Mouse (Mus musculus) c-Kit-negative CD71-positive TER-119-positive erythroid progenitor cells, embryonic 14.5 days (primary cell): ENCODE data around the gene Rab34.
"Not testable (repeated sequence)": the region's sequence is repeated elsewhere in the genome, so short reads cannot be mapped to it uniquely, and the experiment has no call there.

Experiments used
- DNase-seq: peaks from one replicate; pipeline ENCODE4 v3.0.0-alpha.2; 2013; ENCODE audit warnings: low read depth, low spot score

The Rab34 gene

DNA sequence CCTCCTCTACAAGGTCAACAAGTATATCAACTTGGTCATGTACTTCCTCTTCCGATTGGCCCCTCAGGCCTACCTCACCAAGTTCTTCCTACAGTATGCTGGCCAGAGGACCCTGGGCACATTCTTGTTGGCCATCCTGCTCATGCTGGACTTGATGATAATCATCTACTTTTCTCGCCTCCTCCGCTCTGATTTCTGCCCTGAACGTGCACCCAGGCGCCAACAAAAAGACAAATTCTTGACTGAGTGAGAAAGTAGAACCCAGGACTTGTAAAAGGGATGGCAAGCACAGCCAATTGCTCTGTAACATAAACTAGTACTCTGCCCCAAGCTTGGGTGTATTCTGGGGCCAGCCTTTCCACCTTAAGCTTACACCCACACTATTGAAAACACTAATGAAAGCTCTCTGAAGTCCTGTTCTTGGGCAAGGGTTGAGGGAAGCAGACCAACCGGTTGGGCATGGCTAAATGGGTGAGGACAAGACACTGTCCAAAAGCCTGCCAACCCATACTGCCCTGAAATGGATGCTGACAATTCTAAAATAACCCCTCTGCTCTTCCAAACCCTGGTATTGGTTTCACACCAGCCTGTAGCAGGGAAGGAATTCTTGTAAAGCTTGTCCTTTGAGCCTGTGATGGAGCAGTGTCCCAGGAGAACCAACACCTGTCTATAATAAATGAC lies 8.0 kb upstream of the Rab34 start:
- DNase-seq, result no peak

DNA sequence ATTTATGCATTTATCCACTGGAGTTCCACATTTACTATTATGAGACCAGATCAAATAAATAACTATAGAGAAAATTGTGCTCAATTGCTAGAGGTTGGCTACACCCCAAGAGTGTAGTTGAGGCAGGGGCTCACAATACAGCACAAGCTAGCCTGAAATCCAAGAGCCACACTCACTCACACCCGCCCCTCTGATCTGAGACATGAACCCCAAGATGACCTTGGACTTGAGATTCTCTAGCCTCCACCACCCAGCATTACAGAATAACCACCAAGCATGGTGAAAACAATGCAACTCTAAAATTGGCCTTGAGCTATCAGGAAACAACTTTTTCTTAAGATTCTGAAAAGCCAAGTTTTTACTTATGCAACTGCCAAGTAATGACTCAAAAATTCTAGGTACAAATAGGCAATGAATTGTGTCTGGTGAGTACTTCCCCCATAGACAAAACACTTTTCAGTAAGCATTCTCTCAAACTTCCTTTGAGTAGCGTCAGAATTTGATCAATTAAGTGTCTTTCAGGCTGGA lies 6.3 kb upstream of the Rab34 start:
- no peak for DNase-seq

DNA sequence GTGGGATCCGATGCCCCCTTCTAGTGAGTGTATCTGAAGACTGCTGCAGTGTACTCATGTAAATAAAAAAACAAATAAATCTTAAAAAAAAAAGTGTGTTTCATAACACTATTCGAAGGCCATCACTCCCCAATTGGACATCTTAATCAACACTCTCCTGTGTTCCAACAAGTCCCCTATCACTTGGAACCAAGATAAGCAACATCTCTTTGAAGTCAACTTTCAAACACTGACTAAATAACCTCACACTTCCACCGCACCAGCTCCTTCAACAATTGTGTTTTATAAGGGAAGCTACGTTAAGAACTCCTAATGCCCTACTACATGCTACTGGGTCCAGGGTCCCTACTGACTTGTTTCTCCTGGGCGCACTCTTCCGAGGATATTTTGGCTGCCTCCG lies 5.8 kb upstream of the Rab34 start:
- no peak for DNase-seq

DNA sequence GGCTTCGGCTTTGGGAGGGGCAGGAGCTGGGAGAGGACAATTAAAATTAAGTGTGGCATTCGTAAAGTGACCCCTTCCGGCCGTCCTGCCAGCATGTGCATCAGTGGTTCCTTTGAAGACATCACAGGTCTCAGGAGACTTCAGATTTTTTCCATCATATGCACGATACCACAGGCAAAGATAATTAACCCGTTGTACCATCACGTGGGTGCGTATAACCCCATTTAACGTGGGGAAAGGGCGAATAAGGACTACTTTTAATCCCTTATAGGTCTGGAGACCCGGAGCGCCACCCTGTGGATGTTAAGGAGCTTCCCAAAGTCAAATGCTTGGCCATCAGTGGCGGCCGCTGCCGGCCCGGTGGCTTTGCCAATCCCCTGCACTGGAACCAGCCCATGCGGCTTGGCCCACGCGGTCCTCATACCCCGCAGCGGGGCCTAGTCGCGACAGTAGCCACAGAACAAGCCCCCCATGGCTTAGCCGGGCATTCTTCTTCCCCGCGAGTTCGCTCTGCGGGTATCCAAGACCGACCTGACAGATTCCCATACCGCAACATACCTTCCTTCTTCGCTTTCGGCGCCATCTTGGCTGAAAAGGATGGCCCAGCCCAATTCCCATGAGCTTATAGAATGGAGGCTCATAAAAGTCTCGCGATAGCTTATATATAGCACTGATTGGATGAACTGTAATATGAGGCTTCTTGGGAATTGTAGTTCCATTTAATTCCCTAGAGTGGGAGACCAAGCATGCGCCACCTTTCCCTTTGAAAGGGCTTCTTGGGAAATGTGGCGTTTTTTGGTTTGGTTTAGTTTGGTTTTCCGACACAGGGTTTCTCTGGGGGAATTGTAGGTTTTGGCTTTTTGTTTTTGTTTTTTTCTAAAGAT lies 5.0 kb upstream of the Rab34 start, which contains the start of gene Rpl23a:
Gene Rpl23a, minus strand, starts transcription at position 624 of the 884 bp plus-strand sequence.
- DNase-seq, result peak; percentile 81

DNA sequence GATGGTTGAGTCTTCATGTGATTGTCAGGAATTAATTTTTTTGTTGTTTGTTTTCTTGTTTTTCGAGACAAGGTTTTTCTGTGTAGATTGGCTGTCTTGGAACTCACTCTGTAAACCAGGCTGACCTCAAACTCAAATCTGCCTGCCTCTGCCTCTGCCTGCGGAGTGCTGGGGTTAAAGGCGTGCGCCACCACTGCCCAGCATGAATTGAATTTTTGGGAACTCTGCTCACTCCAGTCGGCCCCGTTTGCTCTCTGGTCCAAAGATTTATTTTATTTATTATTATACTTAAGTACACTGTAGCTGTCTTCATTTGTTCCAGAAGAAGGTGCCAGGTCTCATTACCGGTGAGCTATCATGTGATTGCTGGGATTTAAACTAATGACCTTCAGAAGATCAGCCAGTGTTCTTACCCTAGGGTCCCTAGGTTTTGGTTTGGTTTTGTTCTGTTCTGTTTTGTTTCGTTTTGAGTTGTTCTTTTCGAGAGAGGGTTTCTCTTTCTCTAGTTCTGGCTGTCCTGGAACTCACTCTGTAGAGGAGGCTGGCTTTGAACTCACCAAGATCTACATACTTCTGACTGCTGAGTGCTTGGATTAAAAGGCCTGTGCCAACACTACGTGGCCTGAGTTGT lies 4.2 kb upstream of the Rab34 start:
- DNase-seq, result no peak

DNA sequence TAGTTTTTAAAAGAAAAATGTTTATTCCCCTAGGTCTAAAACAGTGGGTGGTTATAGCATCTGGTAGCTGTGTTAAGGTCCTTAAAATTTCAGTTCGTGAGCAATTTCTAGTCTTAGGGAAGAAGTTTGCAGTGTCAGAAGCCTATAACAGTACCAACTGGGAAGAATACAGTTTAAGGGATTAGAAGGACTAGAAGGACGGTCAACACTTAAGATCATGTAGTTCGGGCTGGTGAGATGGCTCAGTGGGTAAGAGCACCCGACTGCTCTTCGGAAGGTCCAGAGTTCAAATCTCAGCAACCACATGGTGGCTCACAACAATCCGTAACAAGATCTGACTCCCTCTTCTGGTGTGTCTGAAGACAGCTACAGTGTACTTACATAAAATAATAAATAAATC lies 3.5 kb upstream of the Rab34 start:
- DNase-seq, result not testable (repeated sequence)

DNA sequence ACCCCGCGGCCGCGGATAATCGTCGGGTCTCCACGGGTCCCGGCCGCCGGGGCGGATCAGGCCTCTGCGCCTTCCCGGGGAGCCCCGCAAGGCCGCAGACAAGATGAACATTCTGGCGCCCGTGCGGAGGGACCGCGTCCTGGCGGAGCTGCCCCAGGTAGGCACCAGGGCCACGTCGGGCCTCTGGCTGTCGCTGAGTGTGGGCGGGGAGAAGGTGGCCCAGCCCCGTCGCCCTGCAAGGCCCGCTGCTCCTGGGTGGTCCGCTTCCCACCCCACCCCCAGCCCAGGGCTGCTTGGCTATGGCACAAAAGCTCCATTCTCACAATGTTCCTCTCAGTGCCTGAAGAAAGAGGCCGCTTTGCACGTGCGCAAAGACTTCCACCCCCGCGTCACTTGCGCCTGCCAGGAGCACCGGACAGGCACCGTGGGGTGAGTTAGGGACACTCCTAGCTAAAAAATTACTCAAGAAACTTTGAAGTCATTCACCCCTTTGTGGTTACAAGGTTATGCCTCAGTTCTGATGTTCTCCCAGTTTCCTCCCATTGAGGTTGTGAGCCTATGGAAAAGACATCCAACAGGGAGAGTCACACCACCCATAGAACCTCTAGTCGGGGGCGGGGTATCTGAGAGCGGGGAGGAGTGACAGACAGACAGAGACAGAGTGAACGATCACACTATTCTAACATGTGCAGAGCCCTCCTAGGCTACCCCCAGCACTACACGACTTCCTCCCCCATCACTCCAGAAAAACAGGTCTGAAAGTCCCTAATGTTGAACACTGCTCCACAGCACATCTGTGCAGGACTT lies 1.2 kb downstream of the Rab34 start:
- no peak for DNase-seq

DNA sequence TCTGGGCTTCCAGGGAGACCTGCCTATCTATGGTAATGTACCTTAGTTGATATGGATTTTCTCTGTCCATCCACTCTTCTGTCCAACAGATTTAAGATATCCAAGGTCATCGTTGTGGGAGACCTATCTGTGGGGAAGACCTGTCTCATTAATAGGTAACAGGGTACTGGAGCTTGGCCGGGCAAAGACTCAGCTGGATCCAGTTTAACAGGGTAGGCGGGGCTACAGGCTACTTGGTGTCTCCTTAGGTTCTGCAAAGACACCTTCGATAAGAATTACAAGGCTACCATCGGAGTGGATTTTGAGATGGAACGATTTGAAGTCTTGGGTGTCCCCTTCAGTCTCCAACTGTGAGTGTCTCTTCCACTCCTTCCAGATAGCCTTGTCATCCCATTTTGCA lies 1.8 kb downstream of the Rab34 start:
- DNase-seq, result no peak

DNA sequence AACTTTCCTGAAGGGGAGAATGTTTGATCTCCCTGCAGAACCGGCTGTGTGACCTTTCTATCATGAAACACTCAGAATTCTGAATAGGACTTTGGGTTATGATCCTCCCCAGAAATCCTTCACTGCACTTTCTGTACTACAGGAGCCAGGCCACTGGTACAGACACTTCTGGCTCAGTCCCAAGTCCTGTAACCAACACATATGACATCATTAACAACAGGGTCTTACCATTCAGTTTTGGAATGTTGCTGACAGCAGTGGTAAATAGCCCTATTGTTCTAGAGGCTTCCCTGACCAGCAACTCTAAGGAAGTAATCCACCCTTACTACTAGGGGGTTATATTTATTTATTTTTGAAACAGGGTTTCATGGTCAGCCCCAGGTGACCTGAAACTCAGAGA lies 4.9 kb downstream of the Rab34 start, which contains the start of gene Proca1:
Gene Proca1, plus strand, starts transcription at position 280 of the 400 bp plus-strand sequence.
- no peak for DNase-seq

DNA sequence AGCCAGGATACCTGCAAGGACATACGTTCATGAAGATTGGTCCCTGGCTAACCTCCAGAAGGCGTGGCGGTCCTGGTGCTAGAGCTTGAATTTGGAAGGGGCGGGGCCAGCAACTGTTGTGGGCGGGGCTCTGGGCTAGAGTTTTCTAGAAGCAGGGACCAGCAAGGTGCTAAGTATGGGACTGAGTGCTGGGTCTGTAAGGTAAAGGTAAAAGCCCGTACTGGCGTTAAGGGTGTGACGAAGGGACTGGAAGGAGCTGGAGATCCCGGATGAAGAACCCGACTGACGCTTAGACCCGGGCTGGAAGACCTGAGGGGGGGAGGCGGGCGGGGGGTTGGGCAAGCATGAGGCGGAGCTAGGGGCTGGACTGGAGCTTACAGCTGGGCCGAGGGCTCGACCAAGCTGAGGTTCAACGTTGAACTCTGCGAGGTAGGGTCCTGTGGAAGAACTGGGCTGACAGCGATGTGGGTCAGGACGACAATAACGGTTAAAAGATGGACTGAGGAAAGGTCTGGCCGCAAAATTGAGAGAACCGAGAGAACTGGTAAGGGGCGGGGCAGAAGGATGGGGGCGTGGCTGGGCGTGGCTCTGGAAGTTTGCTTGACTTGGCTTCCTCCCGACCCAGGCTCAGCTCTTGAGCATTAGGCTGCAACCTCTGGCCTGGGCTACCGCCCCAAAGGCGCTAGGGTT lies 6.3 kb downstream of the Rab34 start:
- DNase-seq, result peak; percentile 63

DNA sequence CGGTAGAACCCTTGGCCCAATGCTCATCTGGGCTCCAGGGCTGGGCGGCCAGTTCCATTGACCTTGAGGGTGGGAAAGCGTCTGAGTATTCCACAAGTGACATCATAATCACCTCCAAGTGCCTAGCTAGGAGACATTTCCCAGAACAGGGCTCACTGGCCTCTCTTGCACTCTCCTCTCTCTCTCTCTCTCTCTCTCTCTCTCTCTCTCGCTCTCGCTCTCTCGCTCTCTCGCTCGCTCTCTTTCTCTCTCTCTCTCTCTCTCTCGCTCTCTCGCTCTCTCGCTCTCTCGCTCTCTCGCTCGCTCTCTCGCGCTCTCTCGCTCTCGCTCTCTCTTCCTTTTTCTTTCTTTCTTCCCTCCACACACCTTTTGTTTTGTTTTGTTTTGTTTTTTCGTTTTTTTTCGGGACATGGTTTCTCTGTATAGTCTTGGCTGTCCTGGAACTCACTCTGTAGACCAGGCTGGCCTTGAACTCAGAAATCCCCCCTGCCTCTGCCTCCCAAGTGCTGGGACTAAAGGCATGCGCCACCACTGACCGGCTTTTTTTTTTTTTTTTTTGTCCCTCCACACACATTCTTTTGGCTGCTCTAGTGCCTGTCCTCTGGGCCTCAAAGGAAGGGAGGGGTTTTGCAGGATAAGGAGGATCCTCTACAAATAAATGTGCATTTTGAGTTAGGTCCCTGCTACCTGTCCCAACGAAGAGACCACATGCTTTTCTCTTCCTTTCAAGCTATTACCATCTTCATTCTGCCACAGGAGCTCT lies 7.1 kb downstream of the Rab34 start:
- DNase-seq, result no peak

DNA sequence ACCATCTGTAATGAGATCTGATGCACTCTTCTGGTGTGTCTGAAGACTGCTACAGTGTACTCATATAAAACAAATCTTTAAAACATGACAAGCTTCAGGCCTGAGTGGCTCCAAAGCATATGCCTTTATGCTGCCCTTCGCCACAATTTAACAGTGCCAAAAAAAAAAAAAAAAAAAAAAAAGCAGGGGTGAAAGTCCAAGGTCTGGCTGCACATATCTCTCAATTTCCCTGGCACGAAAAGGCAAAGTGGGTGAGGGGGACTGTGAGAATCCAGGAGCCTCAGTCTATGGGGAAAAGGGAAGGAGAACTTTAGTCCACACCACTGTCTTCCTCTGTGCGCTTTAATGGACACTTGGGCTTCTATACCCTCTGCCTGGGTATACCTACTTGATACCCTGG lies 14.1 kb downstream of the Rab34 start:
- no peak for DNase-seq

DNA sequence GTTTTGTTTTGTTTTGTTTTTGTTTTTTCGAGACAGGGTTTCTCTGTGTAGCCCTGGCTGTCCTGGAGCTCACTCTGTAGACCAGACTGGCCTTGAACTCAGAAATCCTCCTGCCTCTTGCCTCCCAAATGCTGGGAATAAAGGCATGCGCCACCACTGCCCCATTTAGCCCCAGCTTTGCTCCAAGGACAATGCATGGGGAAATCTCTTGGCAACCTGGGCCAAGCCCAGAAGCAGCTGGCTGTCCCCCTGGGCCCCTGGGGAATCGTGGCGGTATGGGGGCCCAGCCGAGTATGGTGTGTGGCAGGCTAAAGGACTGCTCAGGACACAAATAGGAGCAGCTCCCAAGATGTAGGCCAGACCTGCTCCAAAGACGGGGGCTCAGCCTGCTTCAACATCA lies 16.1 kb downstream of the Rab34 start:
- DNase-seq, result no peak

DNA sequence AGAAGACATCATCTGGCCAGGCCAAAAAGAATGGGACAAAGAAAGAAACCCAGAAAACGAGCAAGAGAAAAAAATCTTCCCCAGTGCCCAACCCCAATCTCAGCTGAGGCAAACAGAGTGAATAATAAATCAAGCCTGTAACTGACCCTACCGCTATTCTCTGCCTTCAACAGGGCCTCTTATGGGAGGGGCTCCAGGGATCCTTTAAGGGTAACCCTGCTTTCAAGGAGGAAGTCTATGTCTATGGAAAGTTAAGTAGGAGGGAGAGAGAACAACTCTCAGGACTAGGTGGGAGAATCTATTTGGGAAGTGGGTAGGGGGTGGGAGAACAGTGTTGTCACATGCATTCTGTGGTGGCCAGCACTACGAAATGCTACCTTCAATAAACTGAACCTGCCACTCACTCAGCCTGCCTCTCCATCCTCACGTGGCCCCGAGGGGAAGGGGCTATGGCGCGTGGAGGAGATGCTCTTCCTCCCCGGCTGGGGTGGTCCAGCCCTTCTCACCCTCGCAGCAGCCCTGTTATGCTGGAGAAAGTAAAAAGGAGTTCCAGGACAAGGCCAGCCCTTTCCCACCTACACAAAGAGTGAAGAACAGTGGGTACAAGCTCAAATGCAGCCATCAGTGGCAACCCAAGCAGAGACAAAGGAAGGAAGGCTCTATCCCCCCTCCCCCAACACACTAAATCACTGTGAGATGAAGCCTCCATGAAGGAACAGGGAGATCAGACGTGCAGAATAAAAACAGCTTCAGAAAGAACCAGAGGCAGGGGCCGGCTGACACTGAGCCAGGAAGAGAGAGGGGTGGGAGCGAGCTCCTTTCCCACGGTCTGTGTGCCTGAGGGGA lies 17.4 kb downstream of the Rab34 start:
- no peak for DNase-seq

DNA sequence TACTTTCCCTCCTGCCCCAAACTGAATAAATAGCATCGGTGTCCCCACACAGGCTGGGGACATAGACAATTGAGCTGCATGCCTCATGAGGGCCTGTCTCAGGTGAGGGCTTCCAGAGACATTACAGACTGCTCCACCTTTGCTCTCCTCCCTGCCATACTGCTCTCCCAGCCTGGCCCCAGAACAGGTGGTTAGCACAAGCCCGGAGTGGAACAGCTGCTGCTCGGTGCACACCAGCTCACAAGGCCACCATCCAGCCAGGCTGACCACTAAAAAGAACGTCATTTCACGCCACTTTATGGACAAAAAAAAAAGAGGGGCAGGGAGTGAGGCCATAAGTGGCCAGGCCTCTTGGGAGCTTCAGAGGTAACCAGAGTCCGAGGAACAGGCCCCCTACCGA lies 19.0 kb downstream of the Rab34 start:
- no peak for DNase-seq

DNA sequence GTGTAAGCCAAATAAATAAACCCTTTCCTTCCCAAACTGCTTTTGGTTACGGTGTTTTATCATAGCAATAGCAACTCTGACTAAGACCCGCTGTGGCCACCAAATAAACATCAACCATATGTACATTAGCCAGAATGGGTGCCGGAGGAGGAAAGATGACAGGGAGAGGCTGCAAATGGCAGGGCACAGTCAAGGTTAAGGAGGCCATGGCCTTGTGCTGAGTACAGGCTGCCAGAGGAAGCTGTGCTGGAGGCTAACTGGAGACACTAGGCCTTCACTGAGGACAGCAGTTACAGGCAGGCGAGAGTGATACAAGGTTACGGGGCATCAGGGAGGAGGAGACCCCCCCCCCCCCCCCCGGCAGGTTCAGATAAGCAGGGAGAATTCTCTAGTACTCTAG lies 21.7 kb downstream of the Rab34 start:
- DNase-seq, result no peak

DNA sequence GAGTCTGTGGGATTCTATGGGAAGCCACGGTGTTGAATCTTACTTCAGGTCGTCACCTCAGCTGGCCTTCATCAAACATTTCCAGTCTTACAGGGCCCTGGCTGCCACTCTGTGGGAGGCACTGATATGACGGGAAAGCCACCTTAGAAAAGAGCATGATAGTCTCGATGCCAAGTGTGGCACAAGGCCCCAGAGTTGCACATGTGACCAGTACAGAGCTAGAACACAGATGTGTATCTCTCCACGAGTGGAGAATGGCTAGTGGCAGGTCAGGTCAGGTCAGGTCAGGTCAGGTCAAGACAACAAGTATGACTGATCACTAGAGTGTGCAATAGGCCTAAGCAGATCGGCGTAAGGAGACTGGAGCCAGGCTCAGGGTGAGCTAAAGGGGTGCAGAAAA lies 22.4 kb downstream of the Rab34 start:
- no peak for DNase-seq

DNA sequence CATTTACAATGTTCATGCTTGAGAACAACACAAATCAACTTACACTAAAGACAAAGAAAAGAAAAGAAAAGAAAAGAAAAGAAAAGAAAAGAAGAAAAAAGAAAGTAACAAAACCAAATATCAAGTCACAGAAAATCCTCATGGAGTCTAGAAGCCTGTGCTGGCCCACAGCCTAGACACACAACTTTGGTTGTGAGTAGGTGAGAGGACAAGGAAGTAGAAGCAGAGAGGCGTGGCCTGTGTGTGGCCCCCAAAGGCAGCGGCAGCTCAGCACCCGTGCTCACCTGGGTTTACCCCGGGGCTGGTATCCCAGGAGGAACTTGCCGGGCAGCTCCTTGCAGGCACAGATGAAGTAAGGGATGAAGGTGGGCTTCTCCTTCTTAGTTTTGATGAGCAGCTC lies 23.3 kb downstream of the Rab34 start:
- no peak for DNase-seq
